Mouse (Mus musculus) limb, embryonic 15.5 days (tissue): ENCODE measurements at regions not wholly inside any gene's neighbourhood (a gene's known extent, or its start where the extent isn't known, plus 50 kb on each side); places are given as distances from the start of the nearest gene placed in this dataset.

Source experiments
- ATAC-seq: fragments of 200-750 bp; cut with Nextera tagmentation; 2 replicates; pipeline ENCODE4 v1.8.0; 2017; ENCODE audit warnings: low read depth, moderate TSS enrichment; ENCODE audit not compliant: insufficient number of reproducible peaks, low FRiP score, low TSS enrichment
- H3K27ac ChIP-seq: fragments of 300-500 bp; sonication (generic); 2 replicates; pipeline ENCODE4 v1.5.1; 2015; ENCODE audit warnings: moderate library complexity, mild to moderate bottlenecking, inconsistent platforms
- H3K27me3 ChIP-seq: fragments of 300-500 bp; sonication (generic); 2 replicates; pipeline ENCODE4 v1.6.1; 2015; ENCODE audit warnings: inconsistent platforms
- H3K36me3 ChIP-seq: fragments of 300-500 bp; sonication (generic); 2 replicates; pipeline ENCODE4 v1.6.1; 2015; ENCODE audit warnings: inconsistent platforms
- H3K4me1 ChIP-seq: fragments of 300-500 bp; sonication (generic); 2 replicates; pipeline ENCODE4 v1.6.1; 2015; ENCODE audit warnings: inconsistent platforms
- H3K4me2 ChIP-seq: fragments of 300-500 bp; sonication (generic); 2 replicates; pipeline ENCODE4 v1.6.1; 2015; ENCODE audit warnings: mild to moderate bottlenecking, inconsistent platforms
- H3K4me3 ChIP-seq: fragments of 300-500 bp; sonication (generic); 2 replicates; pipeline ENCODE4 v1.5.1; 2015; ENCODE audit warnings: mild to moderate bottlenecking, inconsistent platforms
- H3K9ac ChIP-seq: fragments of 300-500 bp; sonication (generic); 2 replicates; pipeline ENCODE4 v1.6.1; 2015; ENCODE audit warnings: inconsistent platforms
- H3K9me3 ChIP-seq: fragments of 300-500 bp; sonication (generic); 2 replicates; pipeline ENCODE4 v1.6.1; 2016; ENCODE audit warnings: inconsistent platforms
- WGBS: fragments of 180-500 bp; shearing (Covaris S2); methylation state at CpG from one replicate; pipeline ENCODE4 v1.1.7; 2015; 5-methylcytosine and 5-hydroxymethylcytosine counted together

DNA sequence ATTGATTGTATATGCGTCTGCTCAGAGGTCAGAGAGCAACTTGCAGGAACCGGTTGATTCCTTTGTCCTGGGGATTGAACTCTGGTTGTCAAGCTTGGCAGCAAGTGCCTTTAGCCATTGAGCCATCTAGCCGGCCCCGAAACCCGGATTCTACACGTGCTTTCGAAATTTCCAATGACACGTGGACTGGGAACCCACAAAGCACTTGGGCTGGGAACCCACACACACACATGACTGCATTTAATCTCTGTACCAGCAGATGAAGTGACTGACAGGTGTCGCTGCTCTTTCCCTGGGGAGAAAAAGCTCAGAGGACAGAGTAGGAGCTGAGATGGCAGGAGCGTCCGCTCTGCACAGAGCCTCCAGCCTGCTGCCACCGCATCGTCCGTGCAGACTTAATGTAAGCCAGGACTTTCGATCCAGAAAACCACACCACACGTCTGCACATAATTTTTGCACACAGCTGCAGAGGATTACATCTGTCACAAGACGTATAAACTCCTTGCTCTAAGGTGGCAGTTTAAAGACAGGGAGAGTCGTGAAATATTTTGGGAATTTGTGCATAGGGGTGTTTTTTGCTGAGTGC, 129.4 kb upstream of the Zfp217 start:
- Histone ChIP-seq H3K4me3 (no peak overlapping the region), H3K27me3 (no peaks in the 10 kb centered on the region), H3K9me3 (no peaks in the 10 kb centered on the region), H3K9ac (no peak overlapping the region), H3K36me3 (no peaks in the 10 kb centered on the region), H3K27ac (no peak overlapping the region), H3K4me1 (peaks cover 7% of the 10 kb centered on the region; the same call in 1 of the 2 replicates), H3K4me2 (no peak overlapping the region)
- 54% methylated on average over 18 of the region's 18 CpGs for WGBS
- no peak for ATAC-seq

DNA sequence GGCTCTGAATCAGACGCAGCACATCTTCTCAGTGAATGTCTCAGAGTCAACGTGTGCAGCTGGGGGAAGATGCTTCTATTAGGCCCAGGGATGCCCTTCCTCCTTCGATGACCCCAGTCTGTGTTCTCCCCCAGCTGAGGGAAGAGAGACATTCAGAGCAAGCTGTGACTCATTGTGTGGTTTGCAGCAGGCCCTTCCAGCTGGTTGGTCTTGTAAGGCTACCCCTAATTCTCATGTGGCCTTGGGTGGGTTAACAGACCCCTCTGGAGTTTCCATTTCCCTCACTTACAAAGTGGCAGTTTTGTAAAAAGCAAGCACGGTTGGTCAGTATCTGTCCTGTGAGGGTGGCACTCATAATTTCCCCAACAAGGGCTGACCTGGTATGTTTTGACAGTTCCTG, 127.8 kb upstream of the Zfp217 start:
- WGBS = 76% methylated on average over 4 of the region's 4 CpGs
- no peak for ATAC-seq
- Histone ChIP-seq H3K4me3 (no peak overlapping the region), H3K27ac (no peak overlapping the region), H3K4me2 (no peak overlapping the region), H3K9me3 (no peaks in the 10 kb centered on the region; the same call in 1 of the 2 replicates), H3K4me1 (peaks cover 7% of the 10 kb centered on the region; the same call in 1 of the 2 replicates), H3K36me3 (no peaks in the 10 kb centered on the region), H3K27me3 (no peaks in the 10 kb centered on the region), H3K9ac (no peak overlapping the region)

DNA sequence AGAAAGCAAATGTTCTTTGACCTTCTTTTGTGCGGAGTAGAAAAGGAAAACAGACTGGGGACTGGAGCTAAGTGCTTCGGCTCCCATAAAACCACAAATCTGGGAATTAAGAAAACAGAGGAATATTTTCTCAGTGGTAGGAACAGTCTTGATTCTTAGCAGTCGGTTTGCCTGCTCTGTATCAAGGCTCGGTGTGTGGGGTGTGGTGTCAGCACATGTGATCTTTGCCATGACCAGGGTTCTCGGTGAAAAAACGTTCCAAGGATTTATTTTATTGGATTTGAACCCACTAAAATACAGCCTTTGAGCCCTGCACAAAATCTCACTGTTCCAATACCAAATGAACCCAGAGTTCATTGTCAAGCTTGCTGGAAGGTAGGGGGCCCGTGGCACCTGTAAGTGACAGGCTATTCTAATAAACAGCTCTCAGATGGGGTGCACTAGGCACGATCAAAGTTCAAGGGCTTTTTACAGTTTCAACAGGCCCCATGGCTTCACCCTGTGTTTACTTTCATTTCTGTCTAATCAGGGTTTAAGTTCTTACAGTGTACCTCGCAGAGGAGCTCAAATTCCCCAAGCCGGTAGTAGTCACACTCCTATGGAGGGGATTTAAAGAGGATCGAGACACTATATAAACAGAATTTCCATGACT, 122.1 kb upstream of the Zfp217 start:
- H3K4me3 ChIP-seq = no peak overlapping the region
- 39% methylated on average over 11 of the region's 11 CpGs for WGBS
- H3K27me3 ChIP-seq = no peaks in the 10 kb centered on the region
- H3K27ac ChIP-seq = no peak overlapping the region
- H3K4me2 ChIP-seq = no peak overlapping the region
- ATAC-seq = no peak
- no peaks in the 10 kb centered on the region for H3K36me3 ChIP-seq
- H3K9me3 ChIP-seq = no peaks in the 10 kb centered on the region; the same call in 1 of the 2 replicates
- no peak overlapping the region for H3K9ac ChIP-seq
- peaks cover 27% of the 10 kb centered on the region for H3K4me1 ChIP-seq

DNA sequence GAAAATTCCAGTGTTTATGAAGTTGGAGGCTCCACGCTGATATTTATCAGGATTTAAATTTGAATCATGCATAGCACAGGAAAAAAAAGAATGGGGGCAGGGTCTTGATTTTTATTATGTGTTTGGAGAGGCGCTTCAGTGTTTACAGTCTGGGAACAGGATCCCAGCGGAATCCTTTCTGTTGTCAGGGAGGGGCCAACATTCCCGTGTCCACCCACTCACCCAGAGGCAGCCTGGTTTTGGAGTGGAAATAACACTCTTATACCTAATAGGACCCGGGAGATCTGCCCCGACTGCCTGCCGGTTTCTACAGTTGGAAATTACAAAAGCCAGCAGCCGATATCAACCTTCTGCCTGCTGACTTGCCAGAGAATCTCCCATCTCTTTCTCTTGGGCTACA, 120.2 kb upstream of the Zfp217 start:
- no peak overlapping the region; the same call in 1 of the 2 replicates for H3K4me2 ChIP-seq
- no peak overlapping the region for H3K4me3 ChIP-seq
- H3K27ac ChIP-seq = no peak overlapping the region
- ATAC-seq = no peak
- H3K9me3 ChIP-seq = no peaks in the 10 kb centered on the region; the same call in 1 of the 2 replicates
- no peaks in the 10 kb centered on the region for H3K27me3 ChIP-seq
- H3K36me3 ChIP-seq = no peaks in the 10 kb centered on the region
- H3K4me1 ChIP-seq = peaks cover 27% of the 10 kb centered on the region
- WGBS = 20% methylated on average over 8 of the region's 8 CpGs
- no peak overlapping the region for H3K9ac ChIP-seq

DNA sequence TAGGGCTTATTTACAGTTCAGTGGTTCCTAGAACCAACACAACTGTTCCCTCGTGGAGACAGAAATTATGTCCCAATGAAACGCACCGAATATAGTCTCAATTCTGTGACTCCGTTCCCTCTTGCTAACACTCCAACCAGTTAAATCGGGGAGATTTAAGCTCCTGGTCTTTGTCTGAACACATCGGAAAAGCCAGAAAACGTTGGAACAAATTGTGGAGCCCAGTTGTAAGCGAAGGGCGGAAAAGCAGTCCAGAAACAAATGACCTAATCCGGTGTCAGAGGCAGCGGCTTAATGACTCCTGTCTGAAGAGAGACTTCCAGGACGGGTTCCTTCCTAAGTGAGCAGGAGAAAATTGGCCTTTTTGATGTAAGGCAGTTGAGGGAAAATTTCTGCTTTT, 119.2 kb upstream of the Zfp217 start:
- peaks cover 27% of the 10 kb centered on the region for H3K4me1 ChIP-seq
- H3K4me3 ChIP-seq = peak overlapping the region; percentile 13
- H3K36me3 ChIP-seq = no peaks in the 10 kb centered on the region
- H3K27me3 ChIP-seq = no peaks in the 10 kb centered on the region
- WGBS = 9% methylated on average over 12 of the region's 12 CpGs
- ATAC-seq = no peak
- H3K4me2 ChIP-seq = peak overlapping the region; percentile 42
- peak overlapping the region; percentile 67 for H3K27ac ChIP-seq
- H3K9me3 ChIP-seq = no peaks in the 10 kb centered on the region; the same call in 1 of the 2 replicates
- H3K9ac ChIP-seq = no peak overlapping the region

DNA sequence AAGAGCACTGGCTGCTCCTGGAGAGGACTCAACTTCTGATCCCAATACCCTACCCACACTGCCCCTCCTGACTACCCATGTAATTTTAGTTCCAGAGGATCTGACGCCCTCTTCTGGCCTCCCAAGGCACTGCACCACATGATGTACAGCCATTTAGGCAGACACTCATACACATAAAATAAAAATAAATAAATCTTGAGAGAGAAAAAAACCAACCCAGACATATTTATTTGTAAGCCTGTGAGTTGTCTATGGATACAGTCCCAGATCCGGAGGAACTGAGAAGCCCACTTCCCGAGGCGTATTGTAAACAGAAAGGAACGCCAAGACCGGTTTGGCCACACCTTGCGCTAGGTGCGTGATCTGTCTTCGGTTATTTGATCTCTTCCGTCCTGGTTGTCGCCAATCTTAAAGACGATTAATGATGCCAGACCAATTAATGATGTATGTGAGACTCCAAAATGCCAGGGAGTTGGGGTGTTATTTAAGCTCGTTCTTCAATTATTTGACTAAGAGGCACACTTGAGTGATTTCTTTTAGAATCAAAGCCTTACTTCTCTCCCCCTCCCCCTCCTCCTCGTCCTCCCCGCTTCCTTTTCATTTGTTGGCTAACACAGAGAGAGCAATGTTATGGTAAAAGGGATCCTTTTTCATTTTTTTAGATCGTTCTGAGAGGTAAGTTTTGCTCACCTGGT, 118.7 kb upstream of the Zfp217 start:
- Histone ChIP-seq H3K27ac (peak overlapping the region; percentile 67), H3K27me3 (no peaks in the 10 kb centered on the region), H3K4me2 (peak overlapping the region; percentile 42), H3K4me3 (peak overlapping the region; percentile 13), H3K9me3 (no peaks in the 10 kb centered on the region), H3K36me3 (no peaks in the 10 kb centered on the region), H3K4me1 (peaks cover 27% of the 10 kb centered on the region), H3K9ac (no peak overlapping the region)
- no peak for ATAC-seq
- WGBS = 14% methylated on average over 16 of the region's 16 CpGs

DNA sequence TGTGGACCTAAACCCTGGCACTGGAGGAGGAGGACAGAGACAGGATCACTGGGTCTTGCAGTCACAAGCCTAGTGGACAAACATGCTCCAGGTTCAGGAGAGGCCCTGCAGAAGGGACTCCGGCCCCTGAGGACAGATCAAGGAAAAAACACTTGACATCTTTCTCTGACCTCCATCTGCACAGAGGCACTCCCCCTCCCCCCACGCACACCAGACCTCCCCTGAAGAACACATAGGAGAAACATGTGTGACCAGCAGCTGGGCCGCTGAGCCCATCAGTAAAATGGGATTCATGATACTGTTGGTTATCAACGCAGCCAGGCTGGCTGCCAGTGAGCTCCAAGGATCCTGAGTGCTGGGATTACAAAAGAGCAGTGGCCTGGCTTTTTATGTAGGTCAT, 115.7 kb upstream of the Zfp217 start:
- Histone ChIP-seq H3K36me3 (no peaks in the 10 kb centered on the region), H3K4me1 (peaks cover 20% of the 10 kb centered on the region), H3K4me2 (no peak overlapping the region), H3K4me3 (no peak overlapping the region), H3K27ac (no peak overlapping the region), H3K9ac (no peak overlapping the region), H3K27me3 (no peaks in the 10 kb centered on the region), H3K9me3 (no peaks in the 10 kb centered on the region)
- no peak for ATAC-seq
- WGBS = 45% methylated on average over 4 of the region's 4 CpGs

DNA sequence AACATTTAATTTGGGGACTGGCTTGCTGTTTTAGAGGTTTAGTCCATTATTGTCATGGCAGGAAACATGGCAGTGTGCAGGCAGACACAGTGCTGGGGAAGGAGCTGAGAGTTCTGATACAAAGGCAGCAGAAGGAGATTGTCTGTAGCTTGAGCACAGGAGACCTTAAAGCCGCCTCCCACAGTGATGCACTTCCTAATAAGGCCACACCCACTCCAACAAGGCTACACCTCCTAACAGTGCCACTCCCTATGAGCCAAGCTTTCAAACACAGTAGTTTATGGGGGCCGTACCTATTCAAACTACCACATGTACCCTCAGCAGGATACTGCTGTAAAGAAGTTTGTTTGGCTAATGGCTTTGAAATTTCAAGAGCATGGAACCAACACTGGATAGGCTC, 113.3 kb upstream of the Zfp217 start:
- no peak for ATAC-seq

DNA sequence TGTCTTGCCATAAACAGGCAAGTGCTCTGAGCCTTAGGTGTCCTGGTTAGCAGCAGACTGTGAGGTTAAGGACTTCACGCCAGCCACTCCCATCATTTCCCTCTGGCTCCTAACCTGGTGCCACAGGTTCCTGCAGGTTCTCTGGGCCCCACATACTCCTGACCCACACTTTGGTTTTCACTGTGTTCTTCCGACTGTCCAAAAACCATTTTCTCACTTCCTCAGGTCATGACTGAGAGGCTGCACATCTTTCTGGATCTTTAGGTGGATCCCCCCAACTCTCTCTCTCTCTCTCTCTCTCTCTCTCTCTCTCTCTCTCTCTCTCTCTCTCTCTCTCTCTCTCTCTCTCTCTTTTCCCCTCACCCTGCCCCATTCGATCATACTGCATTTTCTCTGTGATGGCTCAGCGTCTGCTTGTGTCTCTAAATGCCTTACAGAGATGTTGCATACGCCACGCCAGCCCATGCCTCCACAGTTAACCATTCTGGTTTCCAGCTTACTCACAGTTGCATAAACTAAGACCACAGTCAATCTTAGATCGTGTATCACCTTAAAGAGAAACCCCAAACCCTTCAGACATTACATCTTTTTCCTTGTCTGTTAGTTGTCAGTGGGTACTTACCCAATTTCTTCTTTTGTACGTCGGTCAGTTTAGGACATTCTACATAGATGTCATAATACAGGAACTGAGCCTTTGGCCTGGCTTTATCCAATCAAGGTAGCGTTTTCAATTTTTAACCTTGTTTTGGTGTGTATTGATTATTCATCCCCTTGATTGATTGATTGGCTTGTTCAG, 112.0 kb upstream of the Zfp217 start:
- WGBS = 90% methylated on average over 10 of the region's 10 CpGs
- Histone ChIP-seq H3K27me3 (no peaks in the 10 kb centered on the region), H3K4me2 (no peak overlapping the region), H3K9me3 (no peaks in the 10 kb centered on the region), H3K4me3 (no peak overlapping the region), H3K27ac (no peak overlapping the region), H3K9ac (no peak overlapping the region), H3K4me1 (no peaks in the 10 kb centered on the region), H3K36me3 (no peaks in the 10 kb centered on the region)
- no peak for ATAC-seq

More for the DNA sequence above, 113.3 kb upstream of the Zfp217 start:
- H3K4me1 ChIP-seq = no peaks in the 10 kb centered on the region
- WGBS = 66% methylated on average over 2 of the region's 2 CpGs
- H3K36me3 ChIP-seq = no peaks in the 10 kb centered on the region
- H3K4me2 ChIP-seq = no peak overlapping the region
- no peak overlapping the region for H3K27ac ChIP-seq
- H3K9ac ChIP-seq = no peak overlapping the region
- no peak overlapping the region for H3K4me3 ChIP-seq
- no peaks in the 10 kb centered on the region for H3K9me3 ChIP-seq
- H3K27me3 ChIP-seq = no peaks in the 10 kb centered on the region

DNA sequence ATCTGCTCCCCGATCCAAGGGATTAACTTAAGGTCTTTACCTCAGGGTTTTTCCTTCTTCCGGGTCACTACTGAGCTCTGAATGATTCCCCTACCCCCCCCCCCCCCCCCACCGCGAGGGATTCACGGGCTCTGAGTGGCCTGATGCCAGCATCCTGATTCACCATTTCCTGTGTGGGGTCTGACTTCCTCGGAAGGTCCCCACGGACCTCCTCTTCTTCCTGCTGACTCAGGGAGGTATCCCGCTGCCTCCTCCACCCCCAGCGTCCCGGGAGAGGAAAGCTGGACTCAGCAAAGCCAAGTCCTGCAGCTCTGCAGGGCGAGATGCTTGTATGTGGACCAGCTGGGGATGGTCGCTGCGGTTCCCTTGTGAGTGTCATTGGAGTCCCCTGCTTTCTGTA, 110.5 kb upstream of the Zfp217 start:
- WGBS = 61% methylated on average over 13 of the region's 13 CpGs
- no peak overlapping the region for H3K9ac ChIP-seq
- no peak overlapping the region for H3K27ac ChIP-seq
- H3K4me2 ChIP-seq = no peak overlapping the region
- H3K4me1 ChIP-seq = no peaks in the 10 kb centered on the region
- H3K36me3 ChIP-seq = no peaks in the 10 kb centered on the region
- H3K9me3 ChIP-seq = no peaks in the 10 kb centered on the region
- H3K4me3 ChIP-seq = no peak overlapping the region
- no peak for ATAC-seq
- H3K27me3 ChIP-seq = no peaks in the 10 kb centered on the region

DNA sequence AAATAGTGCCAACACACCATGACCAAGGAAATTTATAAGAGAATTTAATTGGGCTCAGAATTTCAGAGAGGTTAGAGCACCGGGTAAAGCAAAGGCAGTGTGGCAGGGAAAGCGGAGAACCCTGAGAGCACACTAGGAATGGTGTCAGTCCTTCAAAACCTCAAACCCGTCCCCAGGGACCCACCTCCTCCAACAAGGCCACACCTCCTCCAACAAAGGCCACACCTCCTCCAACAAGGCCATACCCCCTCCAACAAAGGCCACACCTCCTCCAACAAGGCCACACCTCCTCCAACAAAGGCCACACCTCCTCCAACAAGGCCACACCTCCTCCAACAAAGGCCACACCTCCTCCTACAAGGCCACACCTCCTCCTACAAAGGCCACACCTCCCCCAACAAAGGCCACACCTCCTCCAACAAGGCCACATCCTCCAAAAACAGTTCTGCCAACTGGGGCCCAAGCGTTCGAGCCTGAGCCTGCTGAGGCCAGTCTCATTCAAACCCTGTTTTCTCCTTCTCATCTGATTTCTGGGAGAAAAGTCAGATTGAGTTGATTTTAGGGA, 109.8 kb upstream of the Zfp217 start:
- Histone ChIP-seq H3K4me3 (no peak overlapping the region), H3K27ac (no peak overlapping the region), H3K4me2 (no peak overlapping the region), H3K27me3 (no peaks in the 10 kb centered on the region), H3K36me3 (no peaks in the 10 kb centered on the region), H3K9ac (no peak overlapping the region), H3K4me1 (no peaks in the 10 kb centered on the region), H3K9me3 (no peaks in the 10 kb centered on the region)
- 84% methylated on average over 5 of the region's 5 CpGs for WGBS
- ATAC-seq = no peak
